Mouse (Mus musculus) forebrain, embryonic 14.5 days (tissue): ENCODE results near the gene Gm10799. TPM values are rescaled to one million over a fixed set of nuclear protein-coding genes. Genes with fewer than 3 reads are reported as not detected.
"Not testable (repeated sequence)": the region's sequence is repeated elsewhere in the genome, so short reads cannot be mapped to it uniquely, and the experiment has no call there.

Experiments
- ATAC-seq: fragments of 200-750 bp; cut with Nextera tagmentation; 2 replicates; pipeline ENCODE4 v1.8.0; 2017; ENCODE audit warnings: mild to moderate bottlenecking, moderate library complexity
- DNase-seq: peaks from one replicate; pipeline ENCODE4 v3.0.0-alpha.2; 2015; ENCODE audit warnings: low spot score
- H3K27ac ChIP-seq: fragments of 300-500 bp; sonication (generic); 2 replicates; pipeline ENCODE4 v1.5.1; 2014; ENCODE audit warnings: low read depth, mild to moderate bottlenecking, control low read depth, low read length, moderate library complexity
- H3K27me3 ChIP-seq: fragments of 300-500 bp; sonication (generic); replicated peaks from 2 replicates; pipeline ENCODE4 v1.6.1; 2014; ENCODE audit warnings: low read length, control low read depth, mixed read lengths; ENCODE audit not compliant: control insufficient read depth, insufficient read depth
- H3K36me3 ChIP-seq: fragments of 300-500 bp; sonication (generic); 2 replicates; pipeline ENCODE4 v1.6.1; 2014; ENCODE audit warnings: low read length, control low read depth; ENCODE audit not compliant: control insufficient read depth, insufficient read depth
- H3K4me1 ChIP-seq: fragments of 300-500 bp; sonication (generic); 2 replicates; pipeline ENCODE4 v1.6.1; 2014; ENCODE audit warnings: antibody characterized with exemption, low read length, control low read depth; ENCODE audit not compliant: control insufficient read depth, insufficient read depth
- H3K4me2 ChIP-seq: fragments of 300-500 bp; sonication (generic); 2 replicates; pipeline ENCODE4 v1.6.1; 2014; ENCODE audit warnings: mild to moderate bottlenecking, control low read depth, low read length
- H3K4me3 ChIP-seq: fragments of 300-500 bp; sonication (generic); 2 replicates; pipeline ENCODE4 v1.5.1; 2014; ENCODE audit warnings: low read depth, low read length, control low read depth
- H3K9ac ChIP-seq: fragments of 300-500 bp; sonication (generic); 2 replicates; pipeline ENCODE4 v1.6.1; 2014; ENCODE audit warnings: mild to moderate bottlenecking, low read length, control low read depth, moderate library complexity
- H3K9me3 ChIP-seq: fragments of 300-500 bp; sonication (generic); replicated peaks from 2 replicates; pipeline ENCODE4 v1.6.1; 2016; ENCODE audit warnings: low read length, control low read depth, mixed read lengths; ENCODE audit not compliant: control insufficient read depth
- WGBS: fragments of 180-500 bp; shearing (Covaris S2); extraction: QIAGEN DNeasy Blood & Tissue Kit; methylation state at CpG from one replicate; pipeline ENCODE4 v1.1.7; 2014; 5-methylcytosine and 5-hydroxymethylcytosine counted together
- polyA plus RNA-seq: library from polyadenylated mRNA; unstranded; fragments of >200 nt; fragmentation: Nextera tagmentation; extraction: Ambion mirVana; gene quantifications from 2 replicates; pipeline ENCODE4 v1.2.1, GENCODE M21; 2014

Gene Gm10799
- polyA plus RNA-seq, 1 experiment from 2014 or later, result not detected

DNA sequence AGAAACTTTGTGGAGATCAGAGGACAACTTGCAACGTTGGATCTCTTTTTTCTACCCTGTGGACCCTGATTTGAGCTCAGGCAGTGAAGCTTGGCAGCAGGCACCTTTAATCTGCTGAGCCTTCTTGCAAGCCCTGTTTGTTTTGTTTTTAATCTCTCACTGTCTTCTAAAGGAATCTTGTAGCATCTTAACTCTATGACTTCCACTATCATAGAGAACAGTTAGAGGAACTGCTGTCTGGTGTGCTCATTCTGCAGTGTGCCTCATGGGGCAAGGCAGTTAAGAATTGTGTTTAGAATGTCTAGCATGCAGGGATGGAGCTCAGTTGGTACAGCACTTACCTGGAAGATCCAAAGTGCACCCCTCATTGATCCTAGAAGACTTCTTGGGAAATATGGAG, 31.6 kb upstream of the Gm10799 start:
- ATAC-seq, result no peak
- Histone ChIP-seq H3K4me1 (0 out of 2 replicates have a peak, but pooled peaks cover 4% of the 10 kb centered on the region), H3K36me3 (no peaks in the 10 kb centered on the region), H3K27me3 (no peaks in the 10 kb centered on the region), H3K4me2 (no peak overlapping the region), H3K9ac (no peak overlapping the region), H3K4me3 (no peak overlapping the region), H3K27ac (no peak overlapping the region), H3K9me3 (no peaks in the 10 kb centered on the region)
- no peak for DNase-seq
- WGBS, result 22% methylated on average over 1 of the region's 1 CpGs

DNA sequence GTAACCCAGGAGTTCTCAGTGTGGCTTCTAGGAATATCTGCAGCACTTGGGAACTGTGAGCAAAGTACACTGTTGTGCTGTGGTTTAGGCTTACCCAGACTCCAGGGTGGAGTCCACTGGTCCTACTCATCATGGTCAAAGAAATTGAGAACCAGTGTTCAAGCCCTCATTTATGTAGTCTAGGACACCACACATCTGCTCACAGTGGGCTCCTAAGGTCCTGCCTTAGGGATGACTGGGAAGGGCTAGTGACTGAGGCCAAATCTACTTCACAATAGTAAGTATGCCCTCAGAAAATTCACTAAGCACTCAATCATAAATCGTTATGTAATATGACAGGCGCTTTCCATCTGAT, 30.9 kb upstream of the Gm10799 start:
- 93% methylated on average over 2 of the region's 2 CpGs for WGBS
- no peaks in the 10 kb centered on the region for H3K27me3 ChIP-seq
- no peak overlapping the region for H3K4me2 ChIP-seq
- H3K9ac ChIP-seq, result no peak overlapping the region
- no peak overlapping the region for H3K4me3 ChIP-seq
- no peak for ATAC-seq
- no peaks in the 10 kb centered on the region for H3K9me3 ChIP-seq
- 0 out of 2 replicates have a peak, but pooled peaks cover 4% of the 10 kb centered on the region for H3K4me1 ChIP-seq
- H3K27ac ChIP-seq, result no peak overlapping the region
- DNase-seq, result no peak
- no peaks in the 10 kb centered on the region for H3K36me3 ChIP-seq

DNA sequence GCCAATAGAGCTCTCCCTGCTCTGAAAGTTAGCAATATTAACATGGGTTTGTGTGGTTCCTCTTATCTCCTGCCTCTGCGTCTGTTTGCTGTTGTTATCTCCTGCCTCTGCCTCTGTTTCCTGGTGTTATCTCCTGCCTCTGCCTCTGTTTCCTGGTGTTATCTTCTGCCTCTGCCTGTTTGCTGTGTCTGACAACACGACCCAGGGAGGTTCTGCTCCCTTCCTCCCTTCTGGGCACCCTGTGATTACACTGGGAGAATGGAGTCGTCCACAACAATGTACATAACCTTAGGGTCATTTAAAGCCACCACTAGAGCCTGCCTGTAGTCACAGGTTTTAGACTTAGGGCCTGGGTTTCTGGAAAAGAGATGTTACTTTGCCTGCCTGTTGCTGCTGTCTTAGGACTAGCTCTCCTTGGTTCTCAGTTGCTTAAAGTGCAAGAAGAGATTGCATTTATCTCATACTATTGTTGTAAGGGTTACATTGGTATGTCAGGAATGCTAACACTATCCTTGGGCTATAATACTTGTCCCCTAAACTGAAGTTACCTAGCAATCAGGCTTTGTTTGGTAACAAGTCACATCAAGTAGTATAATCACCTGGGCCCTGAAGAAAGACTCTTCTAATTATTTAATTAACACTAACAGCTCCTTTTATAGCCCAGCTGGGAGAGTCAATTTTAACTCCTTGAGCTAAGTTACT, 30.3 kb upstream of the Gm10799 start:
- no peaks in the 10 kb centered on the region for H3K9me3 ChIP-seq
- WGBS, result 51% methylated on average over 3 of the region's 3 CpGs

DNA sequence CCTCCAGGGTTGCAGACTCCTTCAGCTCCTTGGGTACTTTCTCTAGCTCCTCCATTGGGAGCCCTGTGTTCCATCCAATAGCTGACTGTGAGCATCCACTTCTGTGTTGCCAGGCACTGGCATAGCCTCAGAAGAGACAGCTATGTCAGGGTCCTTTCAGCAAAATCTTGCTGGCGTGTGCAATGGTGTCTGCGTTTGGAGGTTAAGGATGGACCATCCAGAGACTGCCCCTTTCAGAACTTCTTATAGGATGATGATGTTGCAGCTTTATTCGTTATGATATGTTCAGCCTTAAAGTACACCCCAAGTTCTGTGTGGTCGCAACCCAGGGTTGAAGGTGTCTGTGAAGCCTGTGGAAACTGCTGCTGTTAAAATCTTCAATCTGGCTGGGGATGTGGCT, 29.0 kb upstream of the Gm10799 start:
- H3K4me1 ChIP-seq, H3K4me3 ChIP-seq, H3K27ac ChIP-seq, ATAC-seq, DNase-seq, H3K9ac ChIP-seq, H3K27me3 ChIP-seq, H3K36me3 ChIP-seq, H3K4me2 ChIP-seq, H3K9me3 ChIP-seq: not testable (repeated sequence)
- whole genome bisulfite sequencing, result 91% methylated on average over 4 of the region's 4 CpGs

More for the DNA sequence above, 30.3 kb upstream of the Gm10799 start:
- Histone ChIP-seq H3K4me3 (no peak overlapping the region), H3K27ac (no peak overlapping the region), H3K4me1 (0 out of 2 replicates have a peak, but pooled peaks cover 4% of the 10 kb centered on the region), H3K27me3 (no peaks in the 10 kb centered on the region), H3K4me2 (no peak overlapping the region), H3K9ac (no peak overlapping the region), H3K36me3 (no peaks in the 10 kb centered on the region)
- ATAC-seq, result no peak
- DNase-seq, result no peak

DNA sequence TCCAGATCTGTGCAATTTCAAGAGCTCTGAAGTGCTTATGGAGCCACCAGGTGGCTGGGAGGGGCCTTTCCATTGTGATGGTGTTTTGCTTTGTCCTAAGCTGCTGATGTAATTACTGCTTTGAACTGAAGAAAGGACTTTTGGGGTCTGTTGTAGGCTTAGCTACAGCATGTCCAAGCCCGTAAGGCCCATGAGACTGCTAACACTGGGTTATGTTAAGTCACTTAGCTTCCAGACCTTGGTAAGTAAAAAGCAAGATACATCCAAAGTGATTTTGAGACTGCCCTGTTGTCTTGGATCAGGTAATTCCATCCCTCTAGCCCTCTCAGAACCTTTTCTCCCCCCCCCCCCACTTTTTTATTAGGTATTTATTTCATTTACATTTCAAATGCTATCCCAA, 28.4 kb upstream of the Gm10799 start:
- not testable (repeated sequence) for H3K4me1 ChIP-seq, H3K4me3 ChIP-seq, DNase-seq, H3K4me2 ChIP-seq, H3K36me3 ChIP-seq, H3K27me3 ChIP-seq, H3K27ac ChIP-seq, H3K9me3 ChIP-seq, ATAC-seq, H3K9ac ChIP-seq
- 35% methylated on average over 1 of the region's 1 CpGs for WGBS

DNA sequence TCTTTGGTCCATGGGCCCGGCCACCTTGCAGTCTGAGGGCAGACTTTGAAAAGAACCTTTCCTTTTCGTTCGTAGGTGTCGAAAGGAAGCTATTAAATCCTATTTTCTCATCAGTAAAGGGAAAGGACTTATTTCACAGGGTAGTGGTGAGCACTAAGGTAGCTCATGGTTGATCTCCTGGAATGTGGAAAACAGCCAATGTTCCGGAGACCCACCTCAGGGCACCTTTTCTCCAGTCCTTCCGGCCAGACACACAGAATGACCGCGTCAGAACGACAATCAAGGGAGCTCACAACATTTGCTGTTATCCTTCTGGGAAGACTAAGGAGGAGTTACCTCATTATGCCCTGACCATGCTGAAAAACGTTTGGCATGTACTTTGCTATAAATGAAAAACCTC, 27.9 kb upstream of the Gm10799 start:
- peak overlapping the region; percentile 54 for H3K9ac ChIP-seq
- ATAC-seq (no peak), DNase-seq (no peak)
- 46% methylated on average over 10 of the region's 10 CpGs for WGBS
- no peaks in the 10 kb centered on the region for H3K9me3 ChIP-seq
- 0 out of 2 replicates have a peak, but pooled peaks cover 4% of the 10 kb centered on the region for H3K4me1 ChIP-seq
- peak overlapping the region; percentile 57 for H3K4me2 ChIP-seq
- H3K27ac ChIP-seq, result 0 out of 2 replicates have a peak overlapping the region, but pooled peaks have one; percentile 9
- no peaks in the 10 kb centered on the region for H3K27me3 ChIP-seq
- H3K36me3 ChIP-seq, result no peaks in the 10 kb centered on the region
- H3K4me3 ChIP-seq, result peak overlapping the region; percentile 30

DNA sequence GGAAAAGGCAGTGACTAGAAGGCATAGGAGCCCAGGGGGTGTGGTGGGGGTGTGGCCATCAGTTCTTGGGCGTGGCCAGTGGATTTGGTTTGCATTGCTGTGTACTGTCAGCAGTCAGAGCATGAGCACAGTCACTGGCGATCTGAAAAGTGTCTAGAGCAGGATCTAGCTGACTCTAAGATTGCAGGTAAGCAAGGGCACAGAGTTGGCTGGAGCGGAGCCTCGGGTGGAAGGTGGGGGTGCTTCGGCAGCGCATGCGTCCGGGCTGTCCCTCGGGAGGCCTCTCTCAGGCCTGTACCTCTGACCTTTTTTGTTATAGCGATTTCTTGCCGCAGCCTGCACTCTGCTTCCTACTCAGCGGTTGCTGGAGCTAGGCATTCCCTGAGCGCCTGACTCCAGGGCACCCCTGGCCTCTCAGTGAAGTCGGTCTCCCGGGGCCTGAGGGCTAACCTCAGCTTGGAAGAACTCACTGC, 27.4 kb upstream of the Gm10799 start, which contains the start of gene Cd59a:
Gene Cd59a (plus strand): TSS at position 61 of the 473 bp plus-strand sequence.
- H3K9ac ChIP-seq, result peak within 1 kb of the TSS; percentile 54
- H3K4me3 ChIP-seq, result peak within 1 kb of the TSS; percentile 30
- H3K9me3 ChIP-seq, result no peaks in the 10 kb centered on the region
- WGBS, result 9% methylated on average over 15 of the region's 15 CpGs
- DNase-seq, result peak; percentile 70
- H3K27ac ChIP-seq, result 0 out of 2 replicates have a peak within 1 kb of the TSS, but pooled peaks have one; percentile 9
- peak; percentile 79 for ATAC-seq
- H3K4me1 ChIP-seq, result 0 out of 2 replicates have a peak, but pooled peaks cover 4% of the 10 kb centered on the region
- no peaks in the 10 kb centered on the region for H3K36me3 ChIP-seq
- H3K27me3 ChIP-seq, result no peaks in the 10 kb centered on the region
- peak within 1 kb of the TSS; percentile 57 for H3K4me2 ChIP-seq

DNA sequence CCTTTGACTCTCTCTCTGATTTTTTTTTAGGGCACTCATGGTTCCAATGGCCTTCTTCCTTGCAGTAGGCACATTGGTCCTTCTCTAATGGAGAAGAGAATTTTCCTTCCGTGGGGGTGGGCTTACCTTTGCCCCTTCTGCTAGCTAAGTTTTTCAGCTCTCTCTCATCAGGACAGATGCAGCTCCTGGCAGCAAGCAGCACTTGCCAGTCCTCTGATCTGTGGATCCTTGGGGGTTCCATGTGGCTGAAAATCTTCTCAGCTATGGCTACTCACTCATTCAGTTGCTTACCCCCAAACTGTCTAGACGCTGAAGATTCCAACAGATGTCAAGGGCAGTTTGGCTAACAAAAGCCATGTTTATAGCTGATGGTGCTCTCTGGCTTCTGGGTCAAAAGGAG, 25.0 kb upstream of the Gm10799 start:
- WGBS, result 82% methylated on average over 2 of the region's 2 CpGs
- H3K4me3 ChIP-seq, result no peak overlapping the region
- no peak for DNase-seq
- no peaks in the 10 kb centered on the region for H3K36me3 ChIP-seq
- 0 out of 2 replicates have a peak, but pooled peaks cover 4% of the 10 kb centered on the region for H3K4me1 ChIP-seq
- H3K9me3 ChIP-seq, result no peaks in the 10 kb centered on the region
- no peaks in the 10 kb centered on the region for H3K27me3 ChIP-seq
- H3K9ac ChIP-seq, result no peak overlapping the region
- no peak overlapping the region for H3K27ac ChIP-seq
- H3K4me2 ChIP-seq, result no peak overlapping the region
- ATAC-seq, result no peak

DNA sequence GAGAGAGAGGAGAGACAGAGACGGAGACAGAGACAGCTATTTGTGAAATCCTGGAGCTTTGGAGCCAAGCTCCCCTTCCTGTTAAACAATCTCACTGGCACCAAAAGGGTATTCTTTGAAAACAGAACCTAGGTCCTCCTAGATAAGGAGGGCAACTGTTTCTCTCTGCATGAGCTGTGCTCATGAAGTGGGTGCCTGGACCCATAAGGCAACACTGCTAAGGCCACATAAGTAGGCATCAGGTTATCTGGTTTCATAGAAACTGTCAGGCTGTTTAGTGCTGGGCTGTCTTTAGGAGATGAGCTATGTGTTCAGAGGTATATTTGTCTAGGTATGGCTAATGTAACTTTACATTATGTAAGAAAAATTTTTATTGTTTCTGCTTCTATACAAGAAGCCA, 19.2 kb upstream of the Gm10799 start:
- not testable (repeated sequence) for H3K4me3 ChIP-seq, H3K4me2 ChIP-seq, H3K9ac ChIP-seq, ATAC-seq, H3K27ac ChIP-seq, DNase-seq, H3K9me3 ChIP-seq, H3K27me3 ChIP-seq, H3K4me1 ChIP-seq, H3K36me3 ChIP-seq
- 78% methylated on average over 1 of the region's 1 CpGs for WGBS
